ENCODE assay signal across 14 mouse cellular contexts in the genomic region with DNA sequence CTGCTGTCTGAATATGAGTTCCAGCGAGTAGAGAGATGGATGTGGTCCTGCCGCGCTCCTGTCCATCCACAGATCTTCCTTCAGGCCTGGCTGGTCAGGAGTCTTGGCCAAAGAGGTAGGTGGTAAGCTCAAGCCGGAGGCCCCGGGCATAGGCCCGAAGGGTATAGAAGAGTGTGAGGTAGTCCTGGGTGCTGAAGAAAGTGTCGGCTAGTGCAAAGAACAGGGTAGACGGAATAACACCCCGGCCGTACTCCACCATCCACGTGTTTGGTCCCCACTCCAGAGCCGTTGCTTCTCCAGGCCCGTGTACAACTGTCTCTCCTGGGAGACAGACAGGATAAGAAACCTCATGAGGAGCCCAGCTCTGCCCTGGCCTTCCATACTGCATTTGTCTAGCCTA. TPM values are rescaled to one million over a fixed set of nuclear protein-coding genes. Genes with fewer than 3 reads are reported as not detected.
A peak's percentile ranks its signal among the peaks of the same experiment; 100 is the strongest.
DNase-seq lines count a peak whose midpoint lies in the region; ATAC-seq and TF ChIP-seq lines count a peak whose summit lies in the region.
"Had no signal": no experiment of that assay in that cellular context is flagged by ENCODE, and none has a peak within 500 bp of the region (broad histone marks: within the 10 kb centered on the region; RNA-seq: fewer than 3 reads in every experiment).

No protein-coding gene starts in this region.

- peaks cover 6% of the 10 kb centered on the region; the same call in 1 of the 2 replicates for H3K4me1 ChIP-seq in forebrain, embryonic 11.5 days (replicated peaks; ENCODE audit: control insufficient read depth, insufficient read depth, low read length)
- H3K4me1 ChIP-seq in forebrain, embryonic 15.5 days, result peaks cover 24% of the 10 kb centered on the region
- H3K4me1 ChIP-seq in kidney, embryonic 15.5 days, result peaks cover 25% of the 10 kb centered on the region
- H3K4me1 ChIP-seq in kidney, adult 2 months (ENCODE audit: control insufficient read depth, insufficient read depth, low read length), result peaks cover 4% of the 10 kb centered on the region; the same call in 1 of the 2 replicates
- H3K4me1 ChIP-seq in E14TG2a.4 (replicated peaks; ENCODE audit: low read depth, low read length), result peaks cover 35% of the 10 kb centered on the region
- H3K4me1 ChIP-seq in liver, postnatal 0 days (ENCODE audit: insufficient read depth), result peaks cover 22% of the 10 kb centered on the region

- H3K4me3 ChIP-seq in forebrain, embryonic 11.5 days (ENCODE audit: low read depth, low read length), result no peak overlapping the region
- H3K4me3 ChIP-seq in forebrain, embryonic 15.5 days, result no peak overlapping the region
- H3K4me3 ChIP-seq in kidney, embryonic 15.5 days (replicated peaks), result 0 out of 2 replicates have a peak overlapping the region, but pooled peaks have one; percentile 76
- no peak overlapping the region for H3K4me3 ChIP-seq in kidney, adult 2 months (ENCODE audit: insufficient read depth, low read depth, low read length)
- H3K4me3 ChIP-seq in E14TG2a.4 (replicated peaks; ENCODE audit: low read length), result peak overlapping the region; percentile 95
- H3K4me3 ChIP-seq in liver, postnatal 0 days (ENCODE audit: low read depth, low read length), result no peak overlapping the region
- H3K4me3 ChIP-seq in layer of hippocampus, adult 2 months, result no peak overlapping the region; the same call in 1 of the 2 replicates

- TF ChIP-seq POLR2A in kidney, adult 2 months (IDR thresholded peaks at IDR 0.05; ENCODE audit: low read depth, low read length), result no peak

- TF ChIP-seq EP300 in liver, postnatal 0 days (IDR thresholded peaks at IDR 0.05; ENCODE audit: low read depth), result no peak

- whole genome bisulfite sequencing in forebrain, embryonic 11.5 days, result 94% methylated on average over 13 of the region's 13 CpGs
- 95% methylated on average over 13 of the region's 13 CpGs for WGBS in forebrain, embryonic 15.5 days
- 95% methylated on average over 13 of the region's 13 CpGs for WGBS in kidney, embryonic 15.5 days
- 97% methylated on average over 13 of the region's 13 CpGs for WGBS in kidney, adult 2 months
- 92% methylated on average over 13 of the region's 13 CpGs for WGBS in liver, postnatal 0 days (ENCODE audit: insufficient replicate concordance)

- no peak overlapping the region for H3K27ac ChIP-seq in forebrain, embryonic 11.5 days (ENCODE audit: low read depth, low read length)
- no peak overlapping the region for H3K27ac ChIP-seq in forebrain, embryonic 15.5 days (replicated peaks)
- H3K27ac ChIP-seq in kidney, embryonic 15.5 days, result no peak overlapping the region
- no peak overlapping the region for H3K27ac ChIP-seq in kidney, adult 2 months (ENCODE audit: insufficient read depth, low read depth, low read length)
- no peak overlapping the region for H3K27ac ChIP-seq in liver, postnatal 0 days (ENCODE audit: low read depth)
- no peak overlapping the region for H3K27ac ChIP-seq in layer of hippocampus, adult 2 months

- peaks cover 3% of the 10 kb centered on the region; the same call in 1 of the 2 replicates for H3K36me3 ChIP-seq in forebrain, embryonic 11.5 days (ENCODE audit: control insufficient read depth, insufficient read depth, low read length)
- peaks cover 5% of the 10 kb centered on the region; the same call in 1 of the 2 replicates for H3K36me3 ChIP-seq in forebrain, embryonic 15.5 days
- H3K36me3 ChIP-seq in kidney, embryonic 15.5 days, result peaks cover 13% of the 10 kb centered on the region
- H3K36me3 ChIP-seq in kidney, adult 2 months (ENCODE audit: control insufficient read depth, insufficient read depth, low read length), result no peaks in the 10 kb centered on the region
- H3K36me3 ChIP-seq in E14TG2a.4 (ENCODE audit: insufficient read depth, low read length), result peaks cover 26% of the 10 kb centered on the region
- peaks cover 5% of the 10 kb centered on the region for H3K36me3 ChIP-seq in liver, postnatal 0 days (replicated peaks; ENCODE audit: insufficient read depth, low read length)

- no peaks in the 10 kb centered on the region for H3K9me3 ChIP-seq in forebrain, embryonic 11.5 days (ENCODE audit: control insufficient read depth, low read length)
- no peaks in the 10 kb centered on the region for H3K9me3 ChIP-seq in forebrain, embryonic 15.5 days
- no peaks in the 10 kb centered on the region for H3K9me3 ChIP-seq in kidney, embryonic 15.5 days (replicated peaks)
- no peaks in the 10 kb centered on the region for H3K9me3 ChIP-seq in E14TG2a.4 (ENCODE audit: low read length)
- no peaks in the 10 kb centered on the region for H3K9me3 ChIP-seq in liver, postnatal 0 days (ENCODE audit: low read length)

- H3K27me3 ChIP-seq in forebrain, embryonic 11.5 days (ENCODE audit: control insufficient read depth, insufficient read depth, low read length), result no peaks in the 10 kb centered on the region
- no peaks in the 10 kb centered on the region for H3K27me3 ChIP-seq in forebrain, embryonic 15.5 days
- H3K27me3 ChIP-seq in kidney, embryonic 15.5 days, result no peaks in the 10 kb centered on the region
- no peaks in the 10 kb centered on the region for H3K27me3 ChIP-seq in kidney, adult 2 months (replicated peaks; ENCODE audit: control insufficient read depth, insufficient read depth, low read length)
- peaks cover 13% of the 10 kb centered on the region; the same call in 1 of the 2 replicates for H3K27me3 ChIP-seq in E14TG2a.4 (ENCODE audit: insufficient read depth, low read length)
- H3K27me3 ChIP-seq in liver, postnatal 0 days (ENCODE audit: insufficient read depth, low read length), result no peaks in the 10 kb centered on the region

- no peak overlapping the region for H3K4me2 ChIP-seq in forebrain, embryonic 11.5 days (ENCODE audit: low read depth, low read length, severe bottlenecking)
- H3K4me2 ChIP-seq in forebrain, embryonic 15.5 days (replicated peaks), result no peak overlapping the region
- H3K4me2 ChIP-seq in kidney, embryonic 15.5 days, result peak overlapping the region; percentile 92; the same call in 1 of the 2 replicates
- 0 out of 2 replicates have a peak overlapping the region, but pooled peaks have one; percentile 91 for H3K4me2 ChIP-seq in liver, postnatal 0 days (ENCODE audit: low read depth, low read length)

- ATAC-seq in forebrain, embryonic 11.5 days (replicated peaks; ENCODE audit: low FRiP score), result no peak
- no peak for ATAC-seq in forebrain, embryonic 15.5 days (replicated peaks)
- ATAC-seq in kidney, embryonic 15.5 days (replicated peaks; ENCODE audit: low FRiP score), result no peak
- ATAC-seq in liver, postnatal 0 days, result no peak
- no peak for ATAC-seq in granulocyte monocyte progenitor cell, adult 5-6 weeks (replicated peaks; ENCODE audit: poor library complexity, severe bottlenecking)

- no peak overlapping the region for H3K9ac ChIP-seq in forebrain, embryonic 11.5 days (ENCODE audit: low read length)
- no peak overlapping the region for H3K9ac ChIP-seq in forebrain, embryonic 15.5 days (replicated peaks)
- H3K9ac ChIP-seq in kidney, embryonic 15.5 days, result no peak overlapping the region
- H3K9ac ChIP-seq in liver, postnatal 0 days (replicated peaks), result no peak overlapping the region

- DNase-seq in forebrain, embryonic 11.5 days (ENCODE audit: low spot score), result peak; percentile 52
- no peak for DNase-seq in kidney, adult 2 months
- no peak for DNase-seq in liver, postnatal 0 days
- DNase-seq in layer of hippocampus, adult 2 months (ENCODE audit: low spot score in 2 of 2), result no peak
- DNase-seq: adrenal gland, postnatal 14 days; cerebellum, postnatal 14 days; kidney, postnatal 10 days; lung, postnatal 36 days had no signal

- TF ChIP-seq CTCF in kidney, adult 2 months (conservative IDR thresholded peaks at IDR 0.05; ENCODE audit: insufficient read depth, insufficient read length, low read depth, low read length), result no peak
- TF ChIP-seq CTCF in E14TG2a.4 (conservative IDR thresholded peaks at IDR 0.05; ENCODE audit: low read length), result no peak
- TF ChIP-seq CTCF in liver, postnatal 0 days (IDR thresholded peaks at IDR 0.05; ENCODE audit: low read depth), result no peak
- no peak for TF ChIP-seq CTCF in layer of hippocampus, adult 2 months (conservative IDR thresholded peaks at IDR 0.05)

RNA-seq across cellular contexts. Expression of a gene that starts 8.3 kb away (rescaled TPM):
- 0.59 and 0.80 TPM in 2 replicates for polyA plus RNA-seq in forebrain, embryonic 11.5 days (2014; fragmentation: Nextera tagmentation; extraction: Ambion mirVana)
- polyA plus RNA-seq in forebrain, embryonic 15.5 days (2015; fragmentation: Nextera tagmentation; extraction: Ambion mirVana), result 0.13 and 0.18 TPM in 2 replicates
- polyA plus RNA-seq in kidney, embryonic 15.5 days (2015; fragmentation: Nextera tagmentation; extraction: Ambion mirVana), result 0.12 and 0.17 TPM in 2 replicates
- polyA plus RNA-seq in kidney, adult 2 months (2012; rRNA removed), result not detected in 2 replicates
- not detected in 2 replicates for polyA plus RNA-seq in liver, postnatal 0 days (2015; fragmentation: Nextera tagmentation; extraction: Ambion mirVana)
- not detected in 2 replicates for total RNA-seq in granulocyte monocyte progenitor cell, adult 5-6 weeks (2014; fragmentation: Nextera tagmentation)
- total RNA-seq in granulocyte monocyte progenitor cell, adult 5-6 weeks (2017), result not detected in 2 replicates
- not detected for total RNA-seq in layer of hippocampus, adult 2 months (2021)
- total RNA-seq: adrenal gland, postnatal 14 days; layer of hippocampus, postnatal 25 days; liver, adult 2 months had no signal
- polyA plus RNA-seq: liver, adult 2 months had no signal

RNA-seq across cellular contexts. Expression of a gene that starts 15.8 kb away (rescaled TPM):
- polyA plus RNA-seq in forebrain, embryonic 11.5 days (2014; fragmentation: Nextera tagmentation; extraction: Ambion mirVana), result 18.4 and 21.4 TPM in 2 replicates
- 22.7 and 23.5 TPM in 2 replicates for polyA plus RNA-seq in forebrain, embryonic 15.5 days (2015; fragmentation: Nextera tagmentation; extraction: Ambion mirVana)
- polyA plus RNA-seq in kidney, embryonic 15.5 days (2015; fragmentation: Nextera tagmentation; extraction: Ambion mirVana), result 50.7 and 52.5 TPM in 2 replicates
- polyA plus RNA-seq in kidney, adult 2 months (2012; rRNA removed), result 162 and 175 TPM in 2 replicates
- polyA plus RNA-seq in liver, postnatal 0 days (2015; fragmentation: Nextera tagmentation; extraction: Ambion mirVana), result 40.9 and 46.2 TPM in 2 replicates
- 26.7 and 27.2 TPM in 2 replicates for total RNA-seq in granulocyte monocyte progenitor cell, adult 5-6 weeks (2014; fragmentation: Nextera tagmentation)
- 33.0 and 39.2 TPM in 2 replicates for total RNA-seq in granulocyte monocyte progenitor cell, adult 5-6 weeks (2017)
- 10 to 100 TPM; 52.1 to 67.7 TPM for total RNA-seq in layer of hippocampus, adult 2 months (2021)

RNA-seq across cellular contexts. Expression of a gene that starts 16.3 kb away (rescaled TPM):
- 135 and 142 TPM in 2 replicates for polyA plus RNA-seq in forebrain, embryonic 11.5 days (2014; fragmentation: Nextera tagmentation; extraction: Ambion mirVana)
- polyA plus RNA-seq in forebrain, embryonic 15.5 days (2015; fragmentation: Nextera tagmentation; extraction: Ambion mirVana), result 304 and 307 TPM in 2 replicates
- 128 and 132 TPM in 2 replicates for polyA plus RNA-seq in kidney, embryonic 15.5 days (2015; fragmentation: Nextera tagmentation; extraction: Ambion mirVana)
- polyA plus RNA-seq in kidney, adult 2 months (2012; rRNA removed), result 76.0 and 92.6 TPM in 2 replicates
- 64.0 and 65.2 TPM in 2 replicates for polyA plus RNA-seq in liver, postnatal 0 days (2015; fragmentation: Nextera tagmentation; extraction: Ambion mirVana)
- 56.6 and 61.4 TPM in 2 replicates for total RNA-seq in granulocyte monocyte progenitor cell, adult 5-6 weeks (2014; fragmentation: Nextera tagmentation)
- total RNA-seq in granulocyte monocyte progenitor cell, adult 5-6 weeks (2017), result 45.6 and 72.8 TPM in 2 replicates
- total RNA-seq in layer of hippocampus, adult 2 months (2021), result 100 to 1,000 TPM; 136 to 153 TPM

RNA-seq across cellular contexts. Expression of a gene that starts 16.7 kb away (rescaled TPM):
- 75.9 and 84.1 TPM in 2 replicates for polyA plus RNA-seq in forebrain, embryonic 11.5 days (2014; fragmentation: Nextera tagmentation; extraction: Ambion mirVana)
- 46.3 and 46.5 TPM in 2 replicates for polyA plus RNA-seq in forebrain, embryonic 15.5 days (2015; fragmentation: Nextera tagmentation; extraction: Ambion mirVana)
- polyA plus RNA-seq in kidney, embryonic 15.5 days (2015; fragmentation: Nextera tagmentation; extraction: Ambion mirVana), result 79.7 and 87.4 TPM in 2 replicates
- 60.6 and 69.7 TPM in 2 replicates for polyA plus RNA-seq in kidney, adult 2 months (2012; rRNA removed)
- polyA plus RNA-seq in liver, postnatal 0 days (2015; fragmentation: Nextera tagmentation; extraction: Ambion mirVana), result 73.2 and 77.7 TPM in 2 replicates
- total RNA-seq in granulocyte monocyte progenitor cell, adult 5-6 weeks (2014; fragmentation: Nextera tagmentation), result 46.7 and 68.6 TPM in 2 replicates
- 32.9 and 59.9 TPM in 2 replicates for total RNA-seq in granulocyte monocyte progenitor cell, adult 5-6 weeks (2017)
- total RNA-seq in layer of hippocampus, adult 2 months (2021), result 10 to 100 TPM; 40.4 to 42.9 TPM

RNA-seq across cellular contexts. Expression of a gene that starts 25.9 kb away (rescaled TPM):
- 92.0 and 92.5 TPM in 2 replicates for polyA plus RNA-seq in forebrain, embryonic 11.5 days (2014; fragmentation: Nextera tagmentation; extraction: Ambion mirVana)
- 58.0 and 70.0 TPM in 2 replicates for polyA plus RNA-seq in forebrain, embryonic 15.5 days (2015; fragmentation: Nextera tagmentation; extraction: Ambion mirVana)
- polyA plus RNA-seq in kidney, embryonic 15.5 days (2015; fragmentation: Nextera tagmentation; extraction: Ambion mirVana), result 76.2 and 83.6 TPM in 2 replicates
- polyA plus RNA-seq in kidney, adult 2 months (2012; rRNA removed), result 57.0 and 62.2 TPM in 2 replicates
- 30.9 and 31.7 TPM in 2 replicates for polyA plus RNA-seq in liver, postnatal 0 days (2015; fragmentation: Nextera tagmentation; extraction: Ambion mirVana)
- 23.0 and 45.3 TPM in 2 replicates for total RNA-seq in granulocyte monocyte progenitor cell, adult 5-6 weeks (2014; fragmentation: Nextera tagmentation)
- total RNA-seq in granulocyte monocyte progenitor cell, adult 5-6 weeks (2017), result 15.0 and 20.1 TPM in 2 replicates
- total RNA-seq in layer of hippocampus, adult 2 months (2021), result 10 to 100 TPM; 29.4 to 31.0 TPM

Comparison
In these comparisons a context has a peak if more than half of its experiments do, and no peak if none do; other contexts are left out.
1. H3K4me3 ChIP-seq: peak in kidney, embryonic 15.5 days (single experiment) and E14TG2a.4 (single experiment); none in forebrain, embryonic 11.5 days (single experiment), forebrain, embryonic 15.5 days (single experiment), kidney, adult 2 months (single experiment), liver, postnatal 0 days (single experiment) and layer of hippocampus, adult 2 months (single experiment).
2. H3K4me2 ChIP-seq: peak in kidney, embryonic 15.5 days (single experiment) and liver, postnatal 0 days (single experiment); none in forebrain, embryonic 11.5 days (single experiment) and forebrain, embryonic 15.5 days (single experiment).